ENCODE assay signal across 33 mouse cellular contexts in the genomic region with DNA sequence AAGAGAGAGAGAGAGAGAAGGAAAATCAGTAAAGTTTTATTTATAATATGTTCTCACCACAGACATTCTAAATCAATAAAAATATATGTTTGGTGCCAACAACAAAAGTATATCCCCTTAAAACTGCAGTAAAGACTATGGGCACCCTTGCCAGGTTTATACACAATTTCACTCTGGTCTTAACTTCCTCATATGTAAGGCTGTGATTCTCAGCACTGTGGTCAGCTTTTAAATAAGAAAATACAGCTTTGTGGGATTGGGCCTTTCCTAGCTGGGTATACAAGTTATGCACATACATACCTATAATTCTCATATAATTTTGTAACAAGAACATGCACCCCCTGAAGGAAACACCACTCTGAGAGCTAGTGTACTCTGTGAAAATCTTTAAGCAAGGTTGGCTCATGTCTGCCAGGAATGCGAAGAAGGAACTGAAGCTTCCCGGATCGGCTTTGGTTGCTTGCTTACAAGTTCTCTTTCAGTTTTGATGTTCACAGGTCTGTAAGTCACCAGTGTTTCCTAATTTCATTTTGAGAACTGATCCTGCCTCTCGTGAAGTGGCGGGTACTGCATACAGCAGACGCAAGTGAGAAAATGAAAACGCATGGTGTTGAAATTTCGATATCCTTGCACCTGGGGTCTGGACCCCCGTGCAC. TPM values are rescaled to one million over a fixed set of nuclear protein-coding genes. Genes with fewer than 3 reads are reported as not detected.
DNase-seq lines count a peak whose midpoint lies in the region; ATAC-seq and TF ChIP-seq lines count a peak whose summit lies in the region.
"Had no signal": no experiment of that assay in that cellular context is flagged by ENCODE, and none has a peak within 500 bp of the region (broad histone marks: within the 10 kb centered on the region; RNA-seq: fewer than 3 reads in every experiment).

No protein-coding gene starts in this region.

- no peak for TF ChIP-seq POLR2A in bone marrow macrophage, adult 2 months (IDR thresholded peaks at IDR 0.05; ENCODE audit: borderline replicate concordance, low read depth, low read length)
- no peak for TF ChIP-seq POLR2A in embryonic fibroblast, embryonic 13.5 days (IDR thresholded peaks at IDR 0.05; ENCODE audit: low read depth, low read length)

- ATAC-seq in megakaryocyte, adult 5-6 weeks (ENCODE audit: poor library complexity, severe bottlenecking) = peak; percentile 92
- ATAC-seq: CD4-positive, CD25-positive, alpha-beta regulatory T cell, adult 4 months; forebrain, postnatal 0 days; hindbrain, embryonic 16.5 days; liver, embryonic 12.5 days; lung, postnatal 0 days; midbrain, embryonic 15.5 days had no signal

- H3K4me1 ChIP-seq in bone marrow macrophage, adult 2 months (ENCODE audit: control insufficient read depth, insufficient read depth, low read length) = peaks cover 8% of the 10 kb centered on the region; the same call in 1 of the 2 replicates
- H3K4me1 ChIP-seq in embryonic fibroblast, embryonic 13.5 days (ENCODE audit: control insufficient read depth, insufficient read depth, low read length) = peaks cover 31% of the 10 kb centered on the region
- H3K4me1 ChIP-seq: liver, embryonic 12.5 days; midbrain, embryonic 15.5 days had no signal

- TF ChIP-seq CTCF in bone marrow macrophage, adult 2 months (IDR thresholded peaks at IDR 0.05; ENCODE audit: low read depth, low read length) = no peak
- TF ChIP-seq CTCF in embryonic fibroblast, embryonic 13.5 days (IDR thresholded peaks at IDR 0.05; ENCODE audit: borderline replicate concordance, insufficient read depth, low read length) = no peak

- intact Hi-C loops in left cerebral cortex, postnatal 36 days (cut with DNase I) = no loop called here

- H3K4me3 ChIP-seq in bone marrow macrophage, adult 2 months (ENCODE audit: insufficient read depth, low read length) = peak overlapping the region; percentile 45
- H3K4me3 ChIP-seq in embryonic fibroblast, embryonic 13.5 days (ENCODE audit: insufficient read depth, low read length) = no peak overlapping the region
- H3K4me3 ChIP-seq: erythroblast, embryonic 14.5 days; forebrain, embryonic 12.5 days; heart, embryonic 15.5 days; layer of hippocampus, adult 2 months; liver, embryonic 12.5 days; midbrain, embryonic 15.5 days had no signal

- peak; percentile 77 for DNase-seq in heart, adult 11 months
- DNase-seq in heart, adult 8-10 months (ENCODE audit: low spot score) = no peak
- no peak for DNase-seq in frontal cortex, postnatal 10 days (ENCODE audit: low spot score in 2 of 2)
- DNase-seq in spleen, adult 12 weeks (ENCODE audit: low spot score) = no peak
- DNase-seq in left cerebral cortex, postnatal 36 days (ENCODE audit: low spot score in 2 of 2) = no peak
- DNase-seq: adrenal gland, adult 8-10 months; cerebellum, adult 11 months; cerebellum, adult 9-10 months; cerebellum, postnatal 36 days; embryo, embryonic 11 days; forebrain, postnatal 0 days; gastrocnemius, postnatal 25 days; kidney, adult 2 months; kidney, postnatal 36 days; left cerebral cortex, postnatal 4 days; lung, adult 18-20 months; lung, postnatal 4 days; right cerebral cortex, adult 18-20 months; thymus, adult 18-20 months; thymus, postnatal 25 days had no signal

- 0 out of 2 replicates have a peak overlapping the region, but pooled peaks have one; percentile 12 for H3K27ac ChIP-seq in bone marrow macrophage, adult 2 months (ENCODE audit: insufficient read depth, low read depth, low read length)
- peak overlapping the region; percentile 86 for H3K27ac ChIP-seq in embryonic fibroblast, embryonic 13.5 days (ENCODE audit: insufficient read depth, low read length)
- H3K27ac ChIP-seq: forebrain, embryonic 12.5 days; heart, embryonic 15.5 days; layer of hippocampus, adult 2 months; liver, embryonic 12.5 days; midbrain, embryonic 15.5 days; stomach, postnatal 0 days had no signal

RNA-seq across cellular contexts. Expression of gene Prrx1, which starts 29.4 kb away (rescaled TPM):
- 10 to 100 TPM; 29.1 to 33.6 (median 30.5) TPM for total RNA-seq in heart, adult 8-10 months (2022)
- polyA plus RNA-seq in bone marrow macrophage, adult 2 months (2012; ENCODE audit: insufficient read depth, insufficient read length, missing spikeins) = 1.6 and 1.7 TPM in 2 replicates
- 429 and 537 TPM in 2 replicates for polyA plus RNA-seq in embryonic fibroblast, embryonic 13.5 days (2011; ENCODE audit: insufficient read length, low read depth, missing spikeins)
- 0.09 and 0.16 TPM in 2 replicates for total RNA-seq in megakaryocyte, adult 5-6 weeks (2015)
- total RNA-seq in megakaryocyte, adult 5-6 weeks (2017) = 0.04 and 0.11 TPM in 2 replicates
- total RNA-seq in left cerebral cortex, postnatal 36 days (2021) = 1 to 10 TPM; 5.2 to 5.3 TPM
- polyA plus RNA-seq: CD4-positive, CD25-positive, alpha-beta regulatory T cell, adult 4 months; erythroblast, embryonic 14.5 days had no signal

Comparison
In these comparisons a context has a peak if more than half of its experiments do, and no peak if none do; other contexts are left out.
1. RNA of gene Prrx1, which starts 29.4 kb away (total RNA-seq): 29.1 to 33.6 TPM in heart, adult 8-10 months and 5.2 to 5.3 TPM in left cerebral cortex, postnatal 36 days; 0.04 to 0.16 TPM in megakaryocyte, adult 5-6 weeks; every median in the first group is over 4 times any median in the second.